Mouse (Mus musculus) MEL (cell line): ENCODE data around the gene Aifm1. TPM values are rescaled to one million over a fixed set of nuclear protein-coding genes. Genes with fewer than 3 reads are reported as not detected.

Experiments used
- DNase-seq: peaks from one replicate; pipeline ENCODE4 v3.0.0; 2011; ENCODE audit warnings: low read depth, low spot score
- H3K27ac ChIP-seq: 2 replicates; pipeline ENCODE4 v1.5.1; 2012; ENCODE audit warnings: low read depth, mild to moderate bottlenecking, control low read depth, low read length, moderate library complexity; ENCODE audit not compliant: control insufficient read depth
- H3K27me3 ChIP-seq, 2 experiments: fragments of 150-350 bp in 1 of 2; sonication (generic) in 1 of 2; 2 replicates each; pipeline ENCODE4 v1.6.1; 2012; ENCODE audit warnings: low read length in 2 of 2, mild to moderate bottlenecking in 2 of 2, improper control_type of control experiment in 1 of 2, moderate library complexity in 1 of 2; ENCODE audit not compliant: insufficient read depth in 2 of 2, control insufficient read depth in 1 of 2
- H3K36me3 ChIP-seq, 2 experiments: 2 replicates each; pipeline ENCODE4 v1.6.1; 2012 to 2014; ENCODE audit warnings: low read length in 2 of 2, improper control_type of control experiment in 1 of 2, inconsistent platforms in 1 of 2, mild to moderate bottlenecking in 1 of 2; ENCODE audit not compliant: insufficient read depth in 2 of 2, control insufficient read depth in 1 of 2
- H3K4me1 ChIP-seq, 2 experiments: fragments of 150-350 bp in 1 of 2; sonication (generic) in 1 of 2; 2 replicates each; pipeline ENCODE4 v1.6.1; 2012; ENCODE audit warnings: low read length in 2 of 2, improper control_type of control experiment in 1 of 2, mild to moderate bottlenecking in 1 of 2; ENCODE audit not compliant: insufficient read depth in 2 of 2, control insufficient read depth in 1 of 2
- H3K4me3 ChIP-seq, 2 experiments: fragments of 150-350 bp in 1 of 2; sonication (generic) in 1 of 2; 2 replicates each; pipeline ENCODE4 v1.5.1; 2012; ENCODE audit warnings: low read depth in 2 of 2, low read length in 2 of 2, mild to moderate bottlenecking in 2 of 2, moderate library complexity in 2 of 2, control low read depth in 1 of 2, improper control_type of control experiment in 1 of 2; ENCODE audit not compliant: control insufficient read depth in 1 of 2, insufficient read depth in 1 of 2
- H3K79me2 ChIP-seq: 2 replicates; pipeline ENCODE4 v1.6.1; 2012; ENCODE audit warnings: mild to moderate bottlenecking, low read length, moderate library complexity; ENCODE audit not compliant: control insufficient read depth, poor library complexity, insufficient read depth
- H3K9ac ChIP-seq: 2 replicates; pipeline ENCODE4 v1.6.1; 2012; ENCODE audit warnings: low read depth, mild to moderate bottlenecking, control low read depth, low read length, moderate library complexity; ENCODE audit not compliant: control insufficient read depth, poor library complexity, severe bottlenecking
- H3K9me3 ChIP-seq: fragments of 150-350 bp; sonication (generic); replicated peaks from 2 replicates; pipeline ENCODE4 v1.6.1; 2012; ENCODE audit warnings: mild to moderate bottlenecking, low read length, improper control_type of control experiment, moderate library complexity; ENCODE audit not compliant: insufficient read depth
- BHLHE40 ChIP-seq: IDR thresholded peaks from 2 replicates; pipeline ENCODE4 v1.6.1; 2012; ENCODE audit warnings: low read depth, mild to moderate bottlenecking, inconsistent platforms, low read length, improper control_type of control experiment, borderline replicate concordance
- CHD2 ChIP-seq: IDR thresholded peaks from 2 replicates; pipeline ENCODE4 v1.6.1; 2011; ENCODE audit warnings: low read length, improper control_type of control experiment
- CTCF ChIP-seq, 3 experiments: IDR thresholded peaks in 2 of 3; conservative IDR thresholded peaks in 1 of 3; 2 replicates each; pipeline ENCODE4 v1.5.1; 2011 to 2012; ENCODE audit warnings: low read length in 3 of 3, low read depth in 2 of 3, mild to moderate bottlenecking in 2 of 3, improper control_type of control experiment in 1 of 3, inconsistent platforms in 1 of 3, mixed read lengths in 1 of 3, moderate library complexity in 1 of 3; ENCODE audit not compliant: control insufficient read depth in 1 of 3, insufficient read depth in 1 of 3, poor library complexity in 1 of 3, severe bottlenecking in 1 of 3
- E2F4 ChIP-seq: IDR thresholded peaks from 2 replicates; pipeline ENCODE4 v1.6.1; 2011; ENCODE audit warnings: low read depth, low read length, improper control_type of control experiment, borderline replicate concordance
- GABPA ChIP-seq: IDR thresholded peaks from 2 replicates; pipeline ENCODE4 v1.6.1; 2012; ENCODE audit warnings: low read depth, mild to moderate bottlenecking, inconsistent platforms, low read length, improper control_type of control experiment, moderate library complexity
- GATA1 ChIP-seq: IDR thresholded peaks from 2 replicates; pipeline ENCODE4 v1.6.1; 2011; ENCODE audit warnings: low read depth, low read length, improper control_type of control experiment
- KAT2A ChIP-seq: conservative IDR thresholded peaks from 2 replicates; pipeline ENCODE4 v1.6.1; 2012; ENCODE audit warnings: low read depth, low read length, improper control_type of control experiment, inconsistent platforms
- MAFK ChIP-seq: IDR thresholded peaks from 2 replicates; pipeline ENCODE4 v1.6.1; 2011; ENCODE audit warnings: low read depth, mild to moderate bottlenecking, low read length, improper control_type of control experiment, borderline replicate concordance
- MEF2A ChIP-seq: IDR thresholded peaks from 2 replicates; pipeline ENCODE4 v1.6.1; 2014; ENCODE audit warnings: low read depth, mild to moderate bottlenecking, inconsistent platforms, low read length, improper control_type of control experiment; ENCODE audit not compliant: poor library complexity, insufficient replicate concordance, severe bottlenecking; ENCODE audit errors: extremely low read depth
- MYC ChIP-seq: IDR thresholded peaks from 2 replicates; pipeline ENCODE4 v1.6.1; 2011; ENCODE audit warnings: low read depth, mild to moderate bottlenecking, low read length, improper control_type of control experiment, moderate library complexity
- POLR2AphosphoS2 ChIP-seq: IDR thresholded peaks from 2 replicates; pipeline ENCODE4 v1.6.1; 2011; ENCODE audit warnings: low read length, improper control_type of control experiment
- POLR2AphosphoS5 ChIP-seq: IDR thresholded peaks from 2 replicates; pipeline ENCODE4 v1.6.1; 2012; ENCODE audit warnings: low read depth, borderline replicate concordance, mild to moderate bottlenecking, inconsistent platforms, low read length, moderate library complexity, mixed read lengths
- RAD21 ChIP-seq: IDR thresholded peaks from 2 replicates; pipeline ENCODE4 v1.6.1; 2011; ENCODE audit warnings: mild to moderate bottlenecking, low read depth, low read length, improper control_type of control experiment
- RCOR1 ChIP-seq: IDR thresholded peaks from 2 replicates; pipeline ENCODE4 v1.6.1; 2012; ENCODE audit warnings: low read depth, mild to moderate bottlenecking, inconsistent platforms, low read length, improper control_type of control experiment
- SIN3A ChIP-seq: IDR thresholded peaks from 2 replicates; pipeline ENCODE4 v1.6.1; 2012; ENCODE audit warnings: low read length, improper control_type of control experiment, inconsistent platforms
- SMC3 ChIP-seq: IDR thresholded peaks from 2 replicates; pipeline ENCODE4 v1.6.1; 2011; ENCODE audit warnings: low read depth, low read length, improper control_type of control experiment
- TAL1 ChIP-seq: IDR thresholded peaks from 2 replicates; pipeline ENCODE4 v1.6.1; 2012; ENCODE audit warnings: mild to moderate bottlenecking, inconsistent platforms, low read length, moderate library complexity, mixed read lengths
- TCF12 ChIP-seq: IDR thresholded peaks from 2 replicates; pipeline ENCODE4 v1.6.1; 2014; ENCODE audit warnings: low read depth, mild to moderate bottlenecking, inconsistent platforms, low read length, improper control_type of control experiment, moderate library complexity
- UBTF ChIP-seq: IDR thresholded peaks from 2 replicates; pipeline ENCODE4 v1.6.1; 2012; ENCODE audit warnings: low read depth, mild to moderate bottlenecking, inconsistent platforms, low read length, improper control_type of control experiment, moderate library complexity, borderline replicate concordance; ENCODE audit not compliant: insufficient read depth
- USF1 ChIP-seq: IDR thresholded peaks from 2 replicates; pipeline ENCODE4 v1.6.1; 2014; ENCODE audit warnings: low read depth, mild to moderate bottlenecking, inconsistent platforms, low read length, improper control_type of control experiment, moderate library complexity
- USF2 ChIP-seq, 2 experiments: IDR thresholded peaks; 2 replicates each; pipeline ENCODE4 v1.6.1; 2011 to 2012; ENCODE audit warnings: improper control_type of control experiment in 2 of 2, low read length in 2 of 2, borderline replicate concordance in 1 of 2, inconsistent platforms in 1 of 2, low read depth in 1 of 2, mild to moderate bottlenecking in 1 of 2; ENCODE audit not compliant: insufficient read depth in 1 of 2
- ZC3H11A ChIP-seq: IDR thresholded peaks from 2 replicates; pipeline ENCODE4 v1.6.1; 2012; ENCODE audit warnings: low read depth, mild to moderate bottlenecking, inconsistent platforms, low read length, improper control_type of control experiment
- ZKSCAN1 ChIP-seq: IDR thresholded peaks from 2 replicates; pipeline ENCODE4 v1.6.1; 2012; ENCODE audit warnings: low read depth, mild to moderate bottlenecking, inconsistent platforms, low read length, improper control_type of control experiment, moderate library complexity
- polyA plus RNA-seq, 2 experiments: library from polyadenylated mRNA; stranded (reverse) in 1 of 2; unstranded in 1 of 2; fragments of >175 nt in 1 of 2; fragments of >200 nt in 1 of 2; gene quantifications; 2 replicates each; pipeline versions ENCODE4 v1.2.1 to v1.2.4; 2012; ENCODE audit warnings: low replicate concordance in 2 of 2, low read depth in 1 of 2; ENCODE audit not compliant: insufficient read length in 2 of 2, insufficient read depth in 1 of 2, missing spikeins in 1 of 2
- total RNA-seq: library from RNA; depleted of rRNA; stranded (reverse); fragments of 300-350 nt; gene quantifications from 2 replicates; pipeline ENCODE4 v1.2.3, GENCODE M21; 2012

Aifm1 gene
- total and polyA plus RNA-seq, 3 experiments: 69.1 to 99.1 TPM; not detected in 1

DNA sequence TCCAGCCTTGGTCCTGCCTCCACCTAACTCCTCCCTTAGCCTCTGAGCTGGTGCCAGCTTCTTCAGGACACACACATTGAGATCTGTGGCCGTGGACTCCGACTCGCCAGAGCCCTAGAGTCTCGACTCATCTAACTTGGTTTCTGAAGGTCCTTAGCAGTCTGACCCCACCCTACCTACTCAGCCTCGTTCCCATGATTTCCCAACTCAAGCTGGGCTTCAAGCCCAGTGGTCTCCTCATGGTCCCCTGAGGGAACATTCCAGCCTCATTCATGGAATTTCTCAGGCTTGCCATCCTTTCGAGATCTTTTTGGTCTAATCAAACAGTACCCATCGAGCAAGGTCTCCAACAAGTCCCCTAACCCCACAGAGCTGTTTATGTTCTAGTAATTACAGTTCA lies 71.4 kb downstream of the Aifm1 start:
- H3K4me1 ChIP-seq: peaks cover 5 to 27% of the 10 kb centered on the region in 2 experiments; a peak in 3 of 4 replicates
- no peak overlapping the region for H3K27ac ChIP-seq

DNA sequence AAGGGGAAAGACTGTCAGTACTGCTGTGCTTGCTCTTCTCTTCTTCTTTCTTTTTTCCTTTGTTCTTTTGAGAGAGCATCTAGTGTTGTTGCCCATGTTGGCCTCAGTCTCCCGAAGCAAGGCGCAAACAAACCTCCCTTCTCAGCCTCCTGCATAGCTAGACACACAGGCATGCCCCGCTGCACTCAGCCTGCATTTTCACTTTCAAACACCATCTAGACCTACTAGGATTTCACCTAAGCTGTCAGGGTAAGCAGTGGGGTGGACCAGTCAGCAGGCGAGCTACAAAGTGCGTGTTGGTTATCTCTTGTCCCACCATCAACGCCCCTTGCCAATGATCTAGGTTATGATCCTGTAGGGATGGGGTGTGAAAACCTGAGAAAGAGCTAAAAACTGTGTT lies 71.8 kb downstream of the Aifm1 start:
- no peak overlapping the region for H3K4me3 ChIP-seq
- peaks cover 5 to 31% of the 10 kb centered on the region in 2 experiments; a peak in 3 of 4 replicates for H3K4me1 ChIP-seq
- no peak for DNase-seq
- peaks cover 0 to 28% of the 10 kb centered on the region in 2 experiments; a peak in 2 of 4 replicates for H3K36me3 ChIP-seq
- no peaks in the 10 kb centered on the region for H3K27me3 ChIP-seq
- H3K27ac ChIP-seq: no peak overlapping the region
- no peaks in the 10 kb centered on the region for H3K9me3 ChIP-seq
- no peak overlapping the region for H3K9ac ChIP-seq
- H3K79me2 ChIP-seq: peaks cover 4% of the 10 kb centered on the region; the same call in 1 of the 2 replicates
- TF ChIP-seq CHD2 (no peak), SIN3A (no peak), RCOR1 (no peak), USF1 (no peak), E2F4 (no peak), USF2 (IDR thresholded peaks at IDR 0.05; ENCODE audit: borderline replicate concordance in 1 of 2, insufficient read depth in 1 of 2, low read depth in 1 of 2, low read length in 2 of 2) (no peak), UBTF (no peak)
- TF ChIP-seq, all 39 proteins: peak for 0

More for the DNA sequence above, 71.4 kb downstream of the Aifm1 start:
- H3K9ac ChIP-seq: no peak overlapping the region
- TF ChIP-seq MAFK: no peak
- no peak for TF ChIP-seq BHLHE40
- TF ChIP-seq MEF2A: no peak
- no peak for TF ChIP-seq USF1
- no peak for TF ChIP-seq MYC
- TF ChIP-seq ZKSCAN1: no peak
- no peak for TF ChIP-seq SMC3
- TF ChIP-seq POLR2AphosphoS5: no peak
- TF ChIP-seq POLR2AphosphoS2: no peak
- TF ChIP-seq GABPA: no peak
- TF ChIP-seq GATA1: no peak
- no peak for TF ChIP-seq USF2 (IDR thresholded peaks at IDR 0.05; ENCODE audit: borderline replicate concordance in 1 of 2, insufficient read depth in 1 of 2, low read depth in 1 of 2, low read length in 2 of 2)
- TF ChIP-seq TCF12: no peak
- no peak for TF ChIP-seq TAL1
- TF ChIP-seq KAT2A: no peak
- TF ChIP-seq CTCF (IDR thresholded peaks at IDR 0.05 in 2 of 3, conservative IDR thresholded peaks at IDR 0.05 in 1 of 3; ENCODE audit: control insufficient read depth in 1 of 3, insufficient read depth in 1 of 3, low read depth in 2 of 3, low read length in 3 of 3, poor library complexity in 1 of 3, severe bottlenecking in 1 of 3): no peak
- TF ChIP-seq ZC3H11A: no peak
- no peak for TF ChIP-seq RAD21
- no peak overlapping the region for H3K4me3 ChIP-seq
- peaks cover 4% of the 10 kb centered on the region; the same call in 1 of the 2 replicates for H3K79me2 ChIP-seq
- H3K27me3 ChIP-seq: no peaks in the 10 kb centered on the region
- peaks cover 0 to 25% of the 10 kb centered on the region in 2 experiments; a peak in 2 of 4 replicates for H3K36me3 ChIP-seq
- DNase-seq: no peak
- no peaks in the 10 kb centered on the region for H3K9me3 ChIP-seq
